Mouse (Mus musculus) C2C12 (cell line): ENCODE measurements at regions not wholly inside any gene's neighbourhood (a gene's known extent, or its start where the extent isn't known, plus 50 kb on each side); places are given as distances from the start of the nearest gene placed in this dataset.

Experiments used
- CEBPB ChIP-seq: IDR thresholded peaks from one replicate; pipeline ENCODE4 v1.6.1; 2011; ENCODE audit warnings: low read depth, mild to moderate bottlenecking, control low read depth, moderate library complexity
- CTCF ChIP-seq: IDR thresholded peaks from one replicate; pipeline ENCODE4 v1.5.1; 2011; ENCODE audit not compliant: control insufficient read depth, insufficient read depth, insufficient read length
- MAX ChIP-seq: IDR thresholded peaks from one replicate; pipeline ENCODE4 v1.6.1; 2011; ENCODE audit warnings: mild to moderate bottlenecking, control low read depth
- MYOG ChIP-seq: IDR thresholded peaks from one replicate; pipeline ENCODE4 v1.6.1; 2011; ENCODE audit not compliant: control insufficient read depth, insufficient read length; ENCODE audit errors: extremely low read depth
- USF1 ChIP-seq: IDR thresholded peaks from one replicate; pipeline ENCODE4 v1.6.1; 2011; ENCODE audit warnings: low read depth, mild to moderate bottlenecking, control low read depth, moderate library complexity

- TF ChIP-seq CTCF (no peak), USF1 (no peak), MAX (no peak), MYOG (no peak), CEBPB (no peak)
Measured at GRCm38 (mm10) chr3:128126664-128127063, 230.5 kb upstream of the Fam241a start.
